Mouse (Mus musculus) frontal cortex, adult (tissue): Measurements from ENCODE around the gene Slitrk4.

ENCODE experiments used
- ATAC-seq: cut with Nextera tagmentation; 2 replicates; pipeline ENCODE4 v1.9.2; 2017; ENCODE audit warnings: mild to moderate bottlenecking, moderate library complexity, mixed read lengths; ENCODE audit not compliant: low TSS enrichment

Gene Slitrk4

GRCm38 (mm10) chrX:64276290-64277125, at the start of gene Slitrk4:
Slitrk4 (minus strand) TSS chrX:64276996.
- ATAC-seq, result peak; percentile 36

GRCm38 (mm10) chrX:64319501-64319900, 42.7 kb upstream of the Slitrk4 start:
- ATAC-seq, result no peak

- ATAC-seq, result peak; percentile 15; the same call in 1 of the 2 replicates
Measured at GRCm38 (mm10) chrX:64277991-64278301, 1.1 kb upstream of the Slitrk4 start.

- no peak for ATAC-seq
Measured at GRCm38 (mm10) chrX:64277126-64277990, 562 bp upstream of the Slitrk4 start.

- peak; percentile 66 for ATAC-seq
Measured at GRCm38 (mm10) chrX:64275501-64276289, 1.1 kb downstream of the Slitrk4 start.

- ATAC-seq, result no peak
Measured at GRCm38 (mm10) chrX:64263481-64263880, 13.3 kb downstream of the Slitrk4 start.
